In the genomic region with DNA sequence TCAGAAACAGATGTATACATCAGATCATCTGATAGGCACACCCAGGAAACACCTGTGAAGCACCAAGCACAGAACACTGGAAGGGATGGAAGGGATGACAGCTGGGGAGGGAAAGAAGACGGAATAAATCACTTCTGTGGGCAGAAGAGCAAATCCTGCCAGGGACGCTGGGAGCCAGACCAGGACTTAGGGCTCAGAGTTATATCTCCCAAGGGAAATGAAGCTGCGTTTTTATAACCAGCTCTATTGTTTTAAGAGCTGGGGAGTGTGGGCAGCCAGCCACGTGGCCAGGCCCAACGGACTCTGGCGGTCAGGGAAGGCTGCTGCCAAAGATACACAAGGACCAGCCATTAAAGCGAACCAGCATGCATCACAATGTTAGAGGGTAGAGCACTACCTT, we compare ENCODE assay signal across 15 mouse cellular contexts.
DNase-seq lines count a peak whose midpoint lies in the region; ATAC-seq and TF ChIP-seq lines count a peak whose summit lies in the region.
"Had no signal": no experiment of that assay in that cellular context is flagged by ENCODE, and none has a peak within 500 bp of the region (broad histone marks: within the 10 kb centered on the region; RNA-seq: fewer than 3 reads in every experiment).

No protein-coding gene starts in this region.

- H3K36me3 ChIP-seq in embryonic facial prominence, embryonic 14.5 days (ENCODE audit: control insufficient read depth, insufficient read depth, low read length): no peaks in the 10 kb centered on the region
- H3K36me3 ChIP-seq in embryonic facial prominence, embryonic 10.5 days (replicated peaks): no peaks in the 10 kb centered on the region
- no peaks in the 10 kb centered on the region for H3K36me3 ChIP-seq in neural tube, embryonic 13.5 days
- no peaks in the 10 kb centered on the region for H3K36me3 ChIP-seq in neural tube, embryonic 15.5 days
- no peaks in the 10 kb centered on the region for H3K36me3 ChIP-seq in stomach, postnatal 0 days (ENCODE audit: control insufficient read depth, insufficient read depth, low read length)
- H3K36me3 ChIP-seq: embryonic facial prominence, embryonic 15.5 days; heart, embryonic 15.5 days; midbrain, embryonic 13.5 days had no signal

- H3K9ac ChIP-seq in embryonic facial prominence, embryonic 14.5 days (ENCODE audit: low read depth, low read length): no peak overlapping the region
- no peak overlapping the region for H3K9ac ChIP-seq in neural tube, embryonic 13.5 days
- no peak overlapping the region for H3K9ac ChIP-seq in neural tube, embryonic 15.5 days (replicated peaks)
- no peak overlapping the region for H3K9ac ChIP-seq in stomach, postnatal 0 days (ENCODE audit: low read length)
- H3K9ac ChIP-seq: embryonic facial prominence, embryonic 15.5 days; heart, embryonic 15.5 days; lung, embryonic 14.5 days; midbrain, embryonic 13.5 days had no signal

- TF ChIP-seq CTCF in stomach, postnatal 0 days (IDR thresholded peaks at IDR 0.05; ENCODE audit: low read depth): no peak

- no peaks in the 10 kb centered on the region for H3K9me3 ChIP-seq in embryonic facial prominence, embryonic 14.5 days (ENCODE audit: control insufficient read depth, low read length)
- no peaks in the 10 kb centered on the region for H3K9me3 ChIP-seq in embryonic facial prominence, embryonic 10.5 days
- no peaks in the 10 kb centered on the region for H3K9me3 ChIP-seq in neural tube, embryonic 13.5 days
- no peaks in the 10 kb centered on the region for H3K9me3 ChIP-seq in neural tube, embryonic 15.5 days (replicated peaks)
- H3K9me3 ChIP-seq in stomach, postnatal 0 days (ENCODE audit: control insufficient read depth, low read length): no peaks in the 10 kb centered on the region
- H3K9me3 ChIP-seq: embryonic facial prominence, embryonic 15.5 days; heart, embryonic 15.5 days; midbrain, embryonic 13.5 days had no signal

- no peaks in the 10 kb centered on the region for H3K4me1 ChIP-seq in embryonic facial prominence, embryonic 14.5 days (ENCODE audit: control insufficient read depth, insufficient read depth, low read length)
- H3K4me1 ChIP-seq in embryonic facial prominence, embryonic 10.5 days: peaks cover 13% of the 10 kb centered on the region
- peaks cover 17% of the 10 kb centered on the region for H3K4me1 ChIP-seq in neural tube, embryonic 13.5 days (replicated peaks)
- peaks cover 10% of the 10 kb centered on the region for H3K4me1 ChIP-seq in neural tube, embryonic 15.5 days
- H3K4me1 ChIP-seq in stomach, postnatal 0 days (replicated peaks; ENCODE audit: control insufficient read depth, insufficient read depth): no peaks in the 10 kb centered on the region; the same call in 1 of the 2 replicates
- H3K4me1 ChIP-seq: embryonic facial prominence, embryonic 15.5 days; midbrain, embryonic 13.5 days had no signal

- 48% methylated on average over 7 of the region's 7 CpGs for WGBS in embryonic facial prominence, embryonic 14.5 days
- 65% methylated on average over 7 of the region's 7 CpGs for WGBS in embryonic facial prominence, embryonic 10.5 days
- 20% methylated on average over 7 of the region's 7 CpGs for WGBS in neural tube, embryonic 13.5 days
- 20% methylated on average over 7 of the region's 7 CpGs for WGBS in neural tube, embryonic 15.5 days
- 44% methylated on average over 7 of the region's 7 CpGs for WGBS in stomach, postnatal 0 days

- TF ChIP-seq EP300 in stomach, postnatal 0 days (optimal IDR thresholded peaks at IDR 0.05): no peak

- H3K4me2 ChIP-seq in embryonic facial prominence, embryonic 14.5 days (ENCODE audit: low read depth, low read length): no peak overlapping the region
- H3K4me2 ChIP-seq in neural tube, embryonic 13.5 days: no peak overlapping the region
- H3K4me2 ChIP-seq in neural tube, embryonic 15.5 days: no peak overlapping the region
- no peak overlapping the region for H3K4me2 ChIP-seq in stomach, postnatal 0 days (replicated peaks; ENCODE audit: low read depth)
- H3K4me2 ChIP-seq: embryonic facial prominence, embryonic 15.5 days; heart, embryonic 15.5 days; lung, embryonic 14.5 days; midbrain, embryonic 13.5 days had no signal

- H3K27me3 ChIP-seq in embryonic facial prominence, embryonic 14.5 days (replicated peaks; ENCODE audit: control insufficient read depth, insufficient read depth, low read length): no peaks in the 10 kb centered on the region
- no peaks in the 10 kb centered on the region for H3K27me3 ChIP-seq in embryonic facial prominence, embryonic 10.5 days (replicated peaks; ENCODE audit: low read depth, poor library complexity, severe bottlenecking)
- no peaks in the 10 kb centered on the region for H3K27me3 ChIP-seq in neural tube, embryonic 13.5 days
- no peaks in the 10 kb centered on the region for H3K27me3 ChIP-seq in neural tube, embryonic 15.5 days (replicated peaks)
- H3K27me3 ChIP-seq in stomach, postnatal 0 days (ENCODE audit: control insufficient read depth, insufficient read depth, low read length): no peaks in the 10 kb centered on the region
- H3K27me3 ChIP-seq: CH12.LX; embryonic facial prominence, embryonic 15.5 days; heart, embryonic 15.5 days; midbrain, embryonic 13.5 days had no signal

- ATAC-seq in embryonic facial prominence, embryonic 14.5 days (ENCODE audit: low read depth): 0 out of 2 replicates have a peak, but pooled peaks have one; percentile 9
- peak; percentile 84 for ATAC-seq in neural tube, embryonic 13.5 days (ENCODE audit: low read depth)
- ATAC-seq in neural tube, embryonic 15.5 days (ENCODE audit: low FRiP score): no peak
- ATAC-seq in stomach, postnatal 0 days (ENCODE audit: low FRiP score, low TSS enrichment): no peak
- ATAC-seq: intestine, embryonic 16.5 days; midbrain, embryonic 13.5 days had no signal

- DNase-seq in embryonic facial prominence, embryonic 14.5 days (ENCODE audit: low spot score): no peak
- no peak for DNase-seq in embryonic facial prominence, embryonic 10.5 days (ENCODE audit: low spot score)
- peak; percentile 11 for DNase-seq in kidney, adult 8-10 months
- peak; percentile 63 for DNase-seq in skeletal muscle tissue, adult 2 months (ENCODE audit: low read depth, low spot score)
- DNase-seq in stomach, postnatal 0 days (ENCODE audit: low spot score): no peak
- no peak for DNase-seq in adrenal gland, postnatal 36 days
- DNase-seq: lung, embryonic 14.5 days; retina, postnatal 1 day had no signal

- H3K27ac ChIP-seq in embryonic facial prominence, embryonic 14.5 days (replicated peaks; ENCODE audit: low read depth, low read length): no peak overlapping the region
- H3K27ac ChIP-seq in embryonic facial prominence, embryonic 10.5 days (replicated peaks): no peak overlapping the region
- no peak overlapping the region for H3K27ac ChIP-seq in neural tube, embryonic 13.5 days (replicated peaks)
- H3K27ac ChIP-seq in neural tube, embryonic 15.5 days (replicated peaks): no peak overlapping the region
- no peak overlapping the region for H3K27ac ChIP-seq in stomach, postnatal 0 days (replicated peaks)
- H3K27ac ChIP-seq: embryonic facial prominence, embryonic 15.5 days; heart, embryonic 15.5 days; midbrain, embryonic 13.5 days had no signal

- H3K4me3 ChIP-seq in embryonic facial prominence, embryonic 14.5 days (ENCODE audit: low read depth, low read length): no peak overlapping the region
- no peak overlapping the region for H3K4me3 ChIP-seq in embryonic facial prominence, embryonic 10.5 days
- H3K4me3 ChIP-seq in neural tube, embryonic 13.5 days: no peak overlapping the region
- H3K4me3 ChIP-seq in neural tube, embryonic 15.5 days (replicated peaks): no peak overlapping the region
- H3K4me3 ChIP-seq in stomach, postnatal 0 days (ENCODE audit: low read depth, low read length): no peak overlapping the region
- H3K4me3 ChIP-seq: embryonic facial prominence, embryonic 15.5 days; heart, embryonic 15.5 days; midbrain, embryonic 13.5 days had no signal

Comparison
In these comparisons a context has a peak if more than half of its experiments do, and no peak if none do; other contexts are left out.
1. ATAC-seq: peak in embryonic facial prominence, embryonic 14.5 days (single experiment) and neural tube, embryonic 13.5 days (single experiment); none in neural tube, embryonic 15.5 days (single experiment) and stomach, postnatal 0 days (single experiment).
2. DNase-seq: peak in kidney, adult 8-10 months (2 of 2) and skeletal muscle tissue, adult 2 months (single experiment); none in embryonic facial prominence, embryonic 14.5 days (single experiment), embryonic facial prominence, embryonic 10.5 days (single experiment), stomach, postnatal 0 days (single experiment) and adrenal gland, postnatal 36 days (0 of 2).